Mouse (Mus musculus) heart, embryonic 11.5 days (tissue): Measurements from ENCODE around the gene Dlg2. TPM values are rescaled to one million over a fixed set of nuclear protein-coding genes. Genes with fewer than 3 reads are reported as not detected.

Experiments
- ATAC-seq: fragments of 200-750 bp; cut with Nextera tagmentation; replicated peaks from 2 replicates; pipeline ENCODE4 v1.8.0; 2017; ENCODE audit warnings: moderate library complexity; ENCODE audit not compliant: insufficient number of reproducible peaks, low FRiP score, low TSS enrichment
- H3K27ac ChIP-seq: fragments of 300-500 bp; sonication (generic); 2 replicates; pipeline ENCODE4 v1.5.1; 2014; ENCODE audit warnings: mild to moderate bottlenecking, low read depth, low read length
- H3K27me3 ChIP-seq: fragments of 300-500 bp; sonication (generic); 2 replicates; pipeline ENCODE4 v1.6.1; 2014; ENCODE audit warnings: mild to moderate bottlenecking, low read length, mixed read lengths; ENCODE audit not compliant: control insufficient read depth, insufficient read depth
- H3K36me3 ChIP-seq: fragments of 300-500 bp; sonication (generic); 2 replicates; pipeline ENCODE4 v1.6.1; 2014; ENCODE audit warnings: mild to moderate bottlenecking, low read length, moderate library complexity, mixed read lengths; ENCODE audit not compliant: control insufficient read depth, insufficient read depth
- H3K4me1 ChIP-seq: fragments of 300-500 bp; sonication (generic); 2 replicates; pipeline ENCODE4 v1.6.1; 2014; ENCODE audit warnings: low read length; ENCODE audit not compliant: control insufficient read depth, insufficient read depth
- H3K4me2 ChIP-seq: fragments of 300-500 bp; sonication (generic); 2 replicates; pipeline ENCODE4 v1.6.1; 2014; ENCODE audit warnings: mild to moderate bottlenecking, moderate library complexity
- H3K4me3 ChIP-seq: fragments of 300-500 bp; sonication (generic); 2 replicates; pipeline ENCODE4 v1.5.1; 2014; ENCODE audit warnings: low read depth, low read length
- H3K9ac ChIP-seq: fragments of 300-500 bp; sonication (generic); 2 replicates; pipeline ENCODE4 v1.6.1; 2014; ENCODE audit warnings: mild to moderate bottlenecking, low read depth, low read length, moderate library complexity
- H3K9me3 ChIP-seq: fragments of 300-500 bp; sonication (generic); replicated peaks from 2 replicates; pipeline ENCODE4 v1.6.1; 2016; ENCODE audit warnings: low read length; ENCODE audit not compliant: control insufficient read depth
- WGBS: fragments of 180-500 bp; shearing (Covaris S2); extraction: QIAGEN DNeasy Blood & Tissue Kit; methylation state at CpG from one replicate; pipeline ENCODE4 v1.1.7; 2014; ENCODE audit not compliant: insufficient replicate concordance; 5-methylcytosine and 5-hydroxymethylcytosine counted together
- polyA plus RNA-seq: library from polyadenylated mRNA; unstranded; fragments of >200 nt; fragmentation: Nextera tagmentation; extraction: Ambion mirVana; gene quantifications from 2 replicates; pipeline ENCODE4 v1.2.1, GENCODE M21; 2014

Gene Dlg2
- polyA plus RNA-seq, 1 experiment from 2014 or later, result 8.5 TPM

DNA sequence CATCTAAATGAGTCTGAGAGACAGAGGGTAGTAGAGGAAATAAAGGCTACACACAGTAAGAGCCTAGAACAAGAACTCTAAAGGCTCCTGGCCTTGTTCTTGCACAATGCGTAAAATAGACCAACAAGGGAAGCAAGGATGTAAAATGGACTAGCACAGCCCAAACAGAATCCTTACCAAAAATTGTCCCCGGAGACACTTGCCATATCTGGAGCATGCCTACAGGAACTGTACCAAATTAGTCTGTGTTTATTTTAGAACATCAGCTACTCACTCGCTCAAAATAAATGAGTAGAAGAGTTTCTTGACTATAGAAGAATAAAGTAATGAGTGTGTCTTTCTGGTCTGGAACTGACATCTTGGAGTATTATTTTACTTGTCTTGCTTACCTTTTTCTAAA, 1812.3 kb downstream of the Dlg2 start:
- Histone ChIP-seq H3K9ac (no peak overlapping the region), H3K4me2 (no peak overlapping the region), H3K27ac (no peak overlapping the region), H3K4me3 (no peak overlapping the region), H3K4me1 (no peaks in the 10 kb centered on the region), H3K27me3 (no peaks in the 10 kb centered on the region), H3K9me3 (no peaks in the 10 kb centered on the region), H3K36me3 (no peaks in the 10 kb centered on the region)
- WGBS, result 82% methylated on average over 3 of the region's 3 CpGs
- ATAC-seq, result no peak

- no peak for ATAC-seq
- Histone ChIP-seq H3K27ac (no peak overlapping the region), H3K4me3 (no peak overlapping the region), H3K4me1 (no peaks in the 10 kb centered on the region), H3K4me2 (no peak overlapping the region), H3K36me3 (no peaks in the 10 kb centered on the region), H3K9me3 (no peaks in the 10 kb centered on the region), H3K9ac (no peak overlapping the region), H3K27me3 (no peaks in the 10 kb centered on the region)
- 82% methylated on average over 8 of the region's 8 CpGs for WGBS
These were observed 1816.5 kb downstream of the Dlg2 start for GRCm38 (mm10) chr7:92292918-92293518.

- no peak overlapping the region for H3K4me2 ChIP-seq
- no peaks in the 10 kb centered on the region for H3K4me1 ChIP-seq
- no peak overlapping the region for H3K9ac ChIP-seq
- no peak for ATAC-seq
- H3K27me3 ChIP-seq, result no peaks in the 10 kb centered on the region
- H3K36me3 ChIP-seq, result no peaks in the 10 kb centered on the region
- H3K4me3 ChIP-seq, result no peak overlapping the region
- WGBS, result 50% methylated on average over 2 of the region's 2 CpGs
- H3K27ac ChIP-seq, result no peak overlapping the region
- no peaks in the 10 kb centered on the region for H3K9me3 ChIP-seq
These were observed 1824.6 kb downstream of the Dlg2 start for GRCm38 (mm10) chr7:92301046-92301445.

DNA sequence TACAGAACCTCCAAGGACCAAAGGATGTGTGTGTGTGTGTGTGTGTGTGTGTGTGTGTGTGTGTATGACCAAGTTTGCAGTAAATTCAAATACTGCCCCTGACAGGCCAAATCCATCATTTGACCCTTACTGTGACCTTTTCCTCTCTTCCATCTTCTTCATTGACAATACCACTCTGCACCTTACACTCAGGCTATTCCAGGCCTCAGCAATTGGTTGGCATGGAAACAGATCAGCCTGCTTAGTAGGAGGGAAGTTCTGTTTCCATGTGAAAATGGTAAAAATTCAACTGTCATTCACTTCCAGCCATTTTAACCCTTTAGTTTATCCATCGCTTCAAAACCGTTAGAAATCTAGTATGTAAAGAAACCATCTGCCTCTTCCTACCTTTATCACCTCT, 1831.2 kb downstream of the Dlg2 start:
- 87% methylated on average over 2 of the region's 2 CpGs for WGBS
- no peaks in the 10 kb centered on the region for H3K9me3 ChIP-seq
- no peaks in the 10 kb centered on the region for H3K27me3 ChIP-seq
- no peak for ATAC-seq
- H3K4me2 ChIP-seq, result no peak overlapping the region
- no peaks in the 10 kb centered on the region for H3K36me3 ChIP-seq
- H3K4me1 ChIP-seq, result no peaks in the 10 kb centered on the region
- H3K27ac ChIP-seq, result no peak overlapping the region
- H3K4me3 ChIP-seq, result no peak overlapping the region
- no peak overlapping the region for H3K9ac ChIP-seq

DNA sequence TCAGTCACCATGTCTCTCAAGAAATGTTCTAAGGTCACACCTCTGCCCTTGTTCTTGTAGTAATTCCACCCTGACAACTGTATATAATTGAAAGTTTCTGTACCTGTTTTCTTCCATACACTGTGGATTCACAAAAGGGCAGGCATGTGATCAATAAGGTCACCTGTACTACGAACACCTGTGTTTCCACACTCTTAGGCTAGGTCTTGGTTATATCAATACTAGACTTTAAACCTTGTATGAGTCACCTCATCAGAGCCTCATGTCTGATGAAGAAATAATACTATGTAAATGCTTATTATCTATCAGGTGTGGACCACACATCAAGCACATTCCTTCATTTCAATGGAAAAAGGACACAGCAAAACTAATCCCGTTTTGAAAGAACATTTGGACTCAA, 1831.7 kb downstream of the Dlg2 start:
- Histone ChIP-seq H3K9me3 (no peaks in the 10 kb centered on the region), H3K27ac (no peak overlapping the region), H3K4me1 (no peaks in the 10 kb centered on the region), H3K4me2 (no peak overlapping the region), H3K36me3 (no peaks in the 10 kb centered on the region), H3K27me3 (no peaks in the 10 kb centered on the region), H3K4me3 (no peak overlapping the region), H3K9ac (no peak overlapping the region)
- WGBS, result 59% methylated on average over 2 of the region's 2 CpGs
- ATAC-seq, result no peak

DNA sequence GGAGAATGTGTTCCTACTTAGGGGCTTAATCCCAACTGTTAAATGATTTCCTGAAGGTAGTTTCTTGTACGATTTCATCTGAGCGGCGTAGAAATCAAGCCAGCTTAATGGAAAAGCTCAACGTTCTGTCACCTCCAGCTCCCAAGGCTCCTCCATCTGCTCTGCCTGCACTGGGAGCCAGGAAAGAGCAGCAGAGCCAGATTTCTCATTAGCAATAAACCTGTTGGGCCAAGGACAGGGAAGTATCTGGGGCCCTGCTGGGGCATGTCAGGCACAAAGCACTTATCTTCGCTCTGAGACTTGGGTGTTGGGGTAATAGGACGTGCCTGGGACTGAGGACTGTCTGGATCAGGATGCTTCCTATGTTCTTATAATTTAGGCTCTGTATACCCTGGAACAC, 1839.9 kb downstream of the Dlg2 start:
- ATAC-seq, result no peak
- H3K4me1 ChIP-seq, result no peaks in the 10 kb centered on the region
- H3K27me3 ChIP-seq, result no peaks in the 10 kb centered on the region
- 76% methylated on average over 6 of the region's 6 CpGs for WGBS
- no peak overlapping the region for H3K27ac ChIP-seq
- no peak overlapping the region for H3K4me2 ChIP-seq
- no peak overlapping the region for H3K9ac ChIP-seq
- no peaks in the 10 kb centered on the region for H3K36me3 ChIP-seq
- no peak overlapping the region for H3K4me3 ChIP-seq
- no peaks in the 10 kb centered on the region for H3K9me3 ChIP-seq

- no peak overlapping the region for H3K4me3 ChIP-seq
- no peak overlapping the region for H3K9ac ChIP-seq
- WGBS, result 45% methylated on average over 1 of the region's 1 CpGs
These were observed 1843.0 kb downstream of the Dlg2 start for GRCm38 (mm10) chr7:92319469-92319868.

GRCm38 (mm10) chr7:92320181-92320580, 1843.7 kb downstream of the Dlg2 start:
- no peak overlapping the region for H3K9ac ChIP-seq
- no peak for ATAC-seq
- no peak overlapping the region for H3K4me2 ChIP-seq
- H3K27ac ChIP-seq, result no peak overlapping the region
- no peak overlapping the region for H3K4me3 ChIP-seq
- no peaks in the 10 kb centered on the region for H3K4me1 ChIP-seq
- H3K36me3 ChIP-seq, result no peaks in the 10 kb centered on the region
- H3K9me3 ChIP-seq, result no peaks in the 10 kb centered on the region
- H3K27me3 ChIP-seq, result no peaks in the 10 kb centered on the region

More at GRCm38 (mm10) chr7:92319469-92319868, 1843.0 kb downstream of the Dlg2 start:
- Histone ChIP-seq H3K27ac (no peak overlapping the region), H3K9me3 (no peaks in the 10 kb centered on the region), H3K36me3 (no peaks in the 10 kb centered on the region), H3K27me3 (no peaks in the 10 kb centered on the region), H3K4me1 (no peaks in the 10 kb centered on the region), H3K4me2 (no peak overlapping the region)
- ATAC-seq, result no peak

DNA sequence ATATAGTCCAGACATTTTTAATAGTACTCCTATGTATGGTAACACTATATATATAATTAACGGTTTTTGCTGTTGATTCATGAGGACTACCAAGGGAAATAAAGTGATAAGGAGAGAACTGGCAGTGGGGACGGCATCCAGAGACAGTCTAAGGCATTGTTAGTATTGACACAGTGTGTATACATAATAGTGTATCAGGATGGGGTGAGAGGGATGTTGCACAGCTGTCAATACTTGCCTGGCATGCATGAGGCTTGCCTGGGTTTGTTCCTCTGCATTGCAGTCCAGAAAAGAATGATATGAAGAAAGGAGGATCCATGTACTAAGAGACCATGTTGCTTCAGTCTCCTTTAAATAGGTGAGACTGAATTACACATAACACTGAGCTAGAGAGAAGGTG, 1845.3 kb downstream of the Dlg2 start:
- H3K27me3 ChIP-seq, result no peaks in the 10 kb centered on the region
- H3K4me1 ChIP-seq, result no peaks in the 10 kb centered on the region
- no peaks in the 10 kb centered on the region for H3K36me3 ChIP-seq
- no peaks in the 10 kb centered on the region for H3K9me3 ChIP-seq
- no peak for ATAC-seq
- no peak overlapping the region for H3K27ac ChIP-seq
- H3K4me2 ChIP-seq, result no peak overlapping the region
- H3K4me3 ChIP-seq, result no peak overlapping the region
- 63% methylated on average over 2 of the region's 2 CpGs for WGBS
- no peak overlapping the region for H3K9ac ChIP-seq
